Mouse (Mus musculus): ENCODE measurements around the gene Gm1113. TPM values are rescaled to one million over a fixed set of nuclear protein-coding genes. Genes with fewer than 3 reads are reported as not detected.

The Gm1113 gene
- polyA plus RNA-seq, 1 experiment: not detected

DNA sequence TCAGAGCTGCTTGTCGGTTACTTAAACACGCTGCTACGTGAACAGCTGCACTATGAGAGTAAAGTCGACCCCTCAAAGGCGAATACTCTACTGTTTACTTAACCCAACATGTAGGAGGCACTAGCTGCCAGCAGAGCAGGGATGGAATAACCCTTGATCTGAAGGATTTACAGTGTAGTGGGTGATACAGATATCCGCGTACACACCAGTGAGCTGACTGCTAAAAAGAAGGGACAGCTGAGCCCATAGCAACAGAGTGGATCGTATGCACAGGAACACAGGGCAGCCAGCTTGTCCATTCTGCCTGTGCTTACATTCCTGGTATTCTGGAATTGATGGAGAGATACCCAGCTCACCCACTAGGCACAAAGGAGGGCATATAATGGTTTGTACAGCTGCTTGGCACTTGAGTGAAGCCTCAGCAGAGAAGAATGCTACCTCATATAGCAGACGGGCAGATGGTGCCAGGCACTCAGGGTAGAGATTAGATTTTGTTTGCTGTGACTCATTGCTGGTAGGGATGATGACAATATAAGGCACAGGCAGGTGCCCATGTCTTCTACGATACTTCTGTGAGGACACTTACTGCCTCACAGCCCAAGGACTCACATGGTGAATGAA is 43.9 kb downstream of the Gm1113 start:
- TF ChIP-seq POLR2A (IDR thresholded peaks at IDR 0.05; ENCODE audit: borderline replicate concordance, extremely low read depth, insufficient read depth, insufficient read length, poor library complexity, severe bottlenecking) (no peak), CTCF (IDR thresholded peaks at IDR 0.05; ENCODE audit: borderline replicate concordance, extremely low read depth, insufficient read depth, insufficient read length) (no peak)
- DNase-seq (ENCODE audit: low read depth): no peak

DNA sequence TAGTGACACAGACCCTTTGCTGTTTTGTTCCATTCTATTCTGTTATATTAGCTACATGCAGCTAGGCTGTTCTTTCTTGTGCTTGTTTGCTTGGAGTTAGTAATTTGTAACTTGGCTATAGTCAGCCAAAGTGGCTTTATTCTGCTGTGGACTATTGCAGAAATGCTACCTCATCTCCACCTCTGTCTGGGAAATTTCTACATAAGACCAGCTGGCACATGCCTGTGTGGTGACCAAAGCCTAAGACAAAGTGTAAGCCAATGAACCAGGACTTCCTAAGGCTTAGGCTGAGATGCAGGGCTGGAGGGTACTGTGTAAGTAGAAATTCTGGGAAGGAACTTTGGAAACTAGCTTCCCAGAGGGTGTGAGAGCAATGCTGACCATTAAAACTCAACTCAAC is 49.2 kb downstream of the Gm1113 start:
- DNase-seq (ENCODE audit: low read depth): no peak
- TF ChIP-seq POLR2A (IDR thresholded peaks at IDR 0.05; ENCODE audit: borderline replicate concordance, extremely low read depth, insufficient read depth, insufficient read length, poor library complexity, severe bottlenecking): no peak
- TF ChIP-seq CTCF (IDR thresholded peaks at IDR 0.05; ENCODE audit: borderline replicate concordance, extremely low read depth, insufficient read depth, insufficient read length): no peak

DNA sequence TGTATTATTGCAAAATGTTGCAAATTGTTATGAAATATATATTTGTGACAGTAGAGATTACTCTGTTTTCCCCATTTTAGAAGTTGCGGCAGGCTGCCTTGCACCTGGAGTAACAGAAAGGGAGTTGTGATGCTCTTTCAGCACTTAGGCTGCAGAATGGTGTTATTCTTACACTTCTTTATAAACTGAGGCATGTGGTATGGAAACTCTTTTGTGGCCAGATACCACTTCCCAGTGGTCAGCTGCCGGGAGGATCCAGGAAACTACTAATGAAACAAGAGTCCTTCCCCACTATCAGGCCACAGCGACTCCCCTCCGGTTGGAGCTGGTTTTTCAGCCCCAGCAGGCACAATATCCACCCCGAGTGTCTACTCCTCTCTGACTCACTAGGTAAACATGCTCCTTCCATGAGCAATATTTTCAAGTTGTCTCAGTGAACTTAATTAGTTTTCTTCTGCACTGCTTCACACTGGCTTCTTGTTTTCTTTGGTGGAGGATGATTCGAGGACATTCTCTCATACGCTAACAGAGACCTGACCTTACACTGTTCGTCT is 50.7 kb downstream of the Gm1113 start:
- DNase-seq (ENCODE audit: low read depth): no peak
- TF ChIP-seq POLR2A (IDR thresholded peaks at IDR 0.05; ENCODE audit: borderline replicate concordance, extremely low read depth, insufficient read depth, insufficient read length, poor library complexity, severe bottlenecking): no peak
- TF ChIP-seq CTCF (IDR thresholded peaks at IDR 0.05; ENCODE audit: borderline replicate concordance, extremely low read depth, insufficient read depth, insufficient read length): no peak

DNA sequence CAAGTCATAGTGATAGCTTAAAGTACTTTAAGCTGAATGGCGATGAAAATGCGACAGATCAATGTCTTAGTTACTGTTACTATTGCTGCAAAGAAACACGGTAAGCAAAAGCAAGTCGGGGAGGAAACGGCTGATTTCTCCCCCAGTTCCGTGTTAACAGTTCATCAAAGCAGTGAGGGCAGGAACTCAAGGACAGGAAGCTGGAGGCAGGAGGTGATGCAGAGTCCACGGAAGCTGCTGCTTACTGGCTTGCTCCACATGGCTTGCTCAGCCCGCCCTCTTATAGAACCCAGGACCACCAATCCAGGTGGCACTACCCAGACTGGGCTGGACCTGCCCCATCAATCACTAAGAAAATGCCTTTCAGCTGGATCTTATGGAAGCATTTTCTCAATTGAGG is 58.5 kb downstream of the Gm1113 start:
- TF ChIP-seq CTCF (IDR thresholded peaks at IDR 0.05; ENCODE audit: borderline replicate concordance, extremely low read depth, insufficient read depth, insufficient read length) (no peak), POLR2A (IDR thresholded peaks at IDR 0.05; ENCODE audit: borderline replicate concordance, extremely low read depth, insufficient read depth, insufficient read length, poor library complexity, severe bottlenecking) (no peak)
- no peak for DNase-seq (ENCODE audit: low read depth)

Other genes with a start within 250 kb of the Gm1113 start
- gene Cdon, start 97.1 kb downstream of the Gm1113 start, polyA plus RNA-seq (2012; rRNA removed): 22.4 and 31.5 TPM in 2 replicates
- 11.2 and 15.2 TPM in 2 replicates for gene Ddx25, start 40.3 kb upstream of the Gm1113 start, polyA plus RNA-seq (2012; rRNA removed)
- 12.6 and 16.1 TPM in 2 replicates for gene Pus3, start 40.3 kb upstream of the Gm1113 start, polyA plus RNA-seq (2012; rRNA removed)
- gene Pate2, start 52.0 kb upstream of the Gm1113 start, polyA plus RNA-seq (2012; rRNA removed): 1.1 and 1.4 TPM in 2 replicates
- gene Hyls1, start 52.1 kb upstream of the Gm1113 start, polyA plus RNA-seq (2012; rRNA removed): 13.4 and 14.5 TPM in 2 replicates
- not detected in 2 replicates for gene Pate4, start 93.7 kb upstream of the Gm1113 start, polyA plus RNA-seq (2012; rRNA removed)
- not detected in 2 replicates for gene Pate3, start 129.9 kb upstream of the Gm1113 start, polyA plus RNA-seq (2012; rRNA removed)
- gene Pate1, start 169.1 kb upstream of the Gm1113 start, polyA plus RNA-seq (2012; rRNA removed): not detected in 2 replicates
- not detected in 2 replicates for gene Gm17677, start 222.8 kb upstream of the Gm1113 start, polyA plus RNA-seq (2012; rRNA removed)